Mouse (Mus musculus) effector memory CD4-positive, alpha-beta T cell, adult 7 months (primary cell): ENCODE measurements around the gene Cenpq. TPM values are rescaled to one million over a fixed set of nuclear protein-coding genes. Genes with fewer than 3 reads are reported as not detected.

Source experiments
- polyA plus RNA-seq: library from polyadenylated mRNA; unstranded; fragments of 100-300 nt; shearing (Covaris generic); gene quantifications from one replicate; pipeline ENCODE4 v1.2.1, GENCODE M21; 2017

Gene Cenpq
- 43.8 TPM for polyA plus RNA-seq

DNA sequence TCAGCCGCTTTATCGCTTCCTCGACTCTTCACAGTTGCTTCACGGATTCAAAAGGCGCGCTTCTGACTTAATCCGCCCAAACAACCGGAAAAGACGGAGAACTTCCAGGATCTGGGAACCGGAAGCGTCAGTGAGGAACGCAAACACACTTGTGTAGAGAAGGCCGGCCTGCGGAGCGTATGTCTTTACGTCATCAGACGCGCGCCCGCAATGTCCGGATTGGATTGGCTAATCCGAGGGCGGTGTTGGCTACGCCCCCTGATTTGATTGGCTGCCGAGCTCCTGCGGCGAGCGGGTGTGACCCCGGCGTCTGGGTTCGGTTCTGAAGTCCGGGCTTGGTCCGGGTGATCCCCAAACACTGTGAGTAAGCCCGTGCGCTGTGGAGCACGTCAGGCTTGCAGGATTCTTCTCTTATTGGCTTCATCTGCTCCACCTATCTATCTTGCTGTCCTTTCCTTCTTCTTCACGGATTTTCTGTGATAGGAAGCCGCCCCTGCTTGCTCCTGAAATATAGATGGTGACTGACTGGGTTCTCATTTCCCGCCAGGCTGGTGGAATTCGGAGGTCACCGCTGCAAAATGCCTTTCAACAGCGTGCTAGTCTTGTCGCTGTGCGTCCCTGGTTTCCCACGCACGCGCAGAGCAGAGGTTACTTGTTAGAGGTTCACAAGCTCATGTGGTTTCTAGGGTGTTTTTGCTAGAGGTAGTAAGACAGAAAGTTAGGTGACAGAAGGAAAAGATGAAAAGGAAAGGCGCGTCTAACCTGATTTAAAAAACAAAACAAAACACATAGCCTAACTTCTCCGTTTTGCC, at the start of gene Cenpq, which contains the start of gene Mut:
Cenpq (minus strand) TSS at position 628 of the 812 bp plus-strand sequence.
Mut (plus strand) TSS at position 266 of the 812 bp plus-strand sequence.

DNA sequence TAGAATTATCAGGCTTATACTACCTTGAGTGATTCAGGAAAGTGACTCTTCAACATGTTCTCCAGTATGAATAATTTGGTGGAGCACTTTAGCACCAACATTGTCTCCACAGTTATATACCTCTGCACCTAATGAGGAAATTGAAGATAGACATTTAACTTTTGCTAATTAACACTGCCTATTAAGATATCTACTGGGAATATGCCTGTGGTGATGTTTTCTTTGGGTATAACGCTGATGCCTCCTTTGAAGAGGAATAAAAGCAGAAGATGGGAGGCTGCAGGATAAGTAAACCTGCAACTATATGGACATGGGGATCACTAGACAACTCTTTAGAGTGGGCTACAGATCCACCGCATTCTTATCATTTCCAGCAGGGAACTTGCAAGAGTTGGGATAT, 20.6 kb downstream of the Cenpq start, which contains the start of gene Glyatl3:
Glyatl3 (minus strand) TSS at position 101 of the 400 bp plus-strand sequence.

DNA sequence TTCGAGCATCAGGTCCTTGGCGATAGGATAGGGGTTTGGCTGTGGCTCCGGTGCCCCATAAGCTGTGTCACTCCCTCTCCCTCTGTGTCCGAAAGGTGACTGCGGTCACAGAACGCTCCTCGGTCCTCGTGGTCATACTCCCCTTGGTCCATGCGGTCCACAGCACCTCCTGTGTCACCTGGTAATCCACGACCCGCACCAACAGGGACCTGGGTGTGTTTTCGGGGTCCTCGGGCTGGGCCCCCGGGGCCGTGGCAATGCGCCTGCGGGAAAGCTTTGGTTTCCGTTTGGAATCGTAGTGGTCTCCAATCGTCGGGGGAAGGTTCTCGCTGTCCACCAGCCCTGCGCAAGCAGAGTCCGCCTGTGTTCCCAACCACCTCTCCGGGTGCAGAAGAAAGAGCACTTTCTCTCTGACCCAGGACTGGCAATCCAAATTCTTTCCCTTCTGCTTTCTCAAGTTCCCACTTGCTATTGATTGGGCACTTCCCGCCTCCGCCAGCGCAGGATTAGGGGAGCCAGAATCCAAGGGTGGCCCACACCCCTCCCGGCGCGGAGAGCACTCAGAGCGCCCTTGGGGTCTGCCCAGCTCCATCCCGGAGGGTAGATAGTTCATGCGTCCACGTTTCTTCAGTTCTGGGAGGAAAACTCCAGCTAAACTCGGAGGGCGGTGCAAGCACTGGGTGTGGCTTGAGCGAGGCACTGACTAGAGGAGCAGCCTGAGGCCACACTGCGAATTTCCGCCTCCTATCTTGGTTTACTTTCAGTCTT, 54.7 kb downstream of the Cenpq start, which contains the start of gene 9130008F23Rik:
9130008F23Rik (minus strand) TSS at position 636 of the 768 bp plus-strand sequence.

Other genes starting within 250 kb of the Cenpq start
- gene Esp1, start 207.9 kb downstream of the Cenpq start, polyA plus RNA-seq, result not detected
- 0.34 TPM for gene Crisp2, start 128.0 kb downstream of the Cenpq start, polyA plus RNA-seq
- gene Rhag, start 123.9 kb downstream of the Cenpq start, polyA plus RNA-seq, result not detected
- 0.62 TPM for gene 9130008F23Rik, start 54.5 kb downstream of the Cenpq start, polyA plus RNA-seq
- gene Glyatl3, start 20.7 kb downstream of the Cenpq start, polyA plus RNA-seq, result not detected
- 18.7 TPM for gene Mut, start 362 bp downstream of the Cenpq start, polyA plus RNA-seq